In genomic region chr7:48790117-48790516, GRCm38 (mm10) we compare ENCODE assay signal across 11 mouse cellular contexts. TPM values are rescaled to one million over a fixed set of nuclear protein-coding genes. Genes with fewer than 3 reads are reported as not detected.
DNase-seq lines count a peak whose midpoint lies in the region; ATAC-seq and TF ChIP-seq lines count a peak whose summit lies in the region.
"Had no signal": no experiment of that assay in that cellular context is flagged by ENCODE, and none has a peak within 500 bp of the region (broad histone marks: within the 10 kb centered on the region; RNA-seq: fewer than 3 reads in every experiment).

No protein-coding gene starts in this region.

- peaks cover 19% of the 10 kb centered on the region for H3K4me1 ChIP-seq in heart, embryonic 15.5 days (replicated peaks)
- peaks cover 13 to 16% of the 10 kb centered on the region in 2 experiments for H3K4me1 ChIP-seq in MEL (ENCODE audit: control insufficient read depth in 1 of 2, insufficient read depth in 2 of 2, low read length in 2 of 2)
- peaks cover 19% of the 10 kb centered on the region for H3K4me1 ChIP-seq in hindbrain, embryonic 14.5 days (replicated peaks; ENCODE audit: control insufficient read depth, insufficient read depth, low read length)
- H3K4me1 ChIP-seq in midbrain, embryonic 16.5 days (ENCODE audit: control insufficient read depth, insufficient read depth, low read length): peaks cover 19% of the 10 kb centered on the region

- TF ChIP-seq POLR2A in MEL (IDR thresholded peaks at IDR 0.05; ENCODE audit: control insufficient read depth in 1 of 2, insufficient read depth in 1 of 2, low read depth in 1 of 2, low read length in 2 of 2, poor library complexity in 1 of 2): no peak

- H3K36me3 ChIP-seq in heart, embryonic 15.5 days: no peaks in the 10 kb centered on the region; the same call in 1 of the 2 replicates
- peaks cover 7 to 29% of the 10 kb centered on the region in 2 experiments for H3K36me3 ChIP-seq in MEL (ENCODE audit: control insufficient read depth in 1 of 2, insufficient read depth in 2 of 2, low read length in 2 of 2)
- no peaks in the 10 kb centered on the region; the same call in 1 of the 2 replicates for H3K36me3 ChIP-seq in hindbrain, embryonic 14.5 days (replicated peaks; ENCODE audit: control insufficient read depth, insufficient read depth)
- H3K36me3 ChIP-seq in midbrain, embryonic 16.5 days (ENCODE audit: control insufficient read depth, insufficient read depth, low read length): no peaks in the 10 kb centered on the region

- ATAC-seq in heart, embryonic 15.5 days (replicated peaks; ENCODE audit: insufficient number of reproducible peaks, insufficient read depth, low FRiP score, low read depth): no peak
- no peak for ATAC-seq in hindbrain, embryonic 14.5 days (ENCODE audit: low FRiP score)
- ATAC-seq in midbrain, embryonic 16.5 days: no peak

- H3K9me3 ChIP-seq in heart, embryonic 15.5 days (replicated peaks): no peaks in the 10 kb centered on the region
- H3K9me3 ChIP-seq in MEL (replicated peaks; ENCODE audit: insufficient read depth, low read length): no peaks in the 10 kb centered on the region
- H3K9me3 ChIP-seq in hindbrain, embryonic 14.5 days (ENCODE audit: control insufficient read depth, low read length): no peaks in the 10 kb centered on the region
- H3K9me3 ChIP-seq in midbrain, embryonic 16.5 days (replicated peaks; ENCODE audit: control insufficient read depth, low read length, poor library complexity, severe bottlenecking): no peaks in the 10 kb centered on the region

- no peak for DNase-seq in heart, adult 18-20 months
- peak; percentile 81 for DNase-seq in MEL (ENCODE audit: low read depth, low spot score)
- DNase-seq in hindbrain, embryonic 14.5 days (ENCODE audit: low spot score): no peak
- DNase-seq in adrenal gland, adult 8-10 months: no peak
- DNase-seq in urinary bladder, postnatal 36 days (ENCODE audit: low spot score in 2 of 2): no peak
- DNase-seq in spleen, postnatal 10 days (ENCODE audit: low spot score in 2 of 2): no peak
- DNase-seq: cerebellum, adult 2 months; heart, postnatal 36 days; thymus, adult 2 months had no signal

- H3K4me2 ChIP-seq in heart, embryonic 15.5 days: peak overlapping the region; percentile 45
- peak overlapping the region; percentile 52 for H3K4me2 ChIP-seq in hindbrain, embryonic 14.5 days (replicated peaks)
- peak overlapping the region; percentile 92 for H3K4me2 ChIP-seq in midbrain, embryonic 16.5 days (ENCODE audit: low read length)

- H3K9ac ChIP-seq in heart, embryonic 15.5 days: no peak overlapping the region
- peak overlapping the region; percentile 86 for H3K9ac ChIP-seq in MEL (ENCODE audit: control insufficient read depth, low read depth, low read length, poor library complexity, severe bottlenecking)
- peak overlapping the region; percentile 78; the same call in 1 of the 2 replicates for H3K9ac ChIP-seq in hindbrain, embryonic 14.5 days
- H3K9ac ChIP-seq in midbrain, embryonic 16.5 days (ENCODE audit: low read depth, low read length): peak overlapping the region; percentile 41; the same call in 1 of the 2 replicates

- TF ChIP-seq CTCF in MEL (IDR thresholded peaks at IDR 0.05 in 2 of 3, conservative IDR thresholded peaks at IDR 0.05 in 1 of 3; ENCODE audit: control insufficient read depth in 1 of 3, insufficient read depth in 1 of 3, low read depth in 2 of 3, low read length in 3 of 3, poor library complexity in 1 of 3, severe bottlenecking in 1 of 3): no peak

- H3K4me3 ChIP-seq in heart, embryonic 15.5 days: no peak overlapping the region
- H3K4me3 ChIP-seq in MEL (ENCODE audit: control insufficient read depth in 1 of 2, insufficient read depth in 1 of 2, low read depth in 2 of 2, low read length in 2 of 2): peak overlapping the region; percentile 8 to 98
- H3K4me3 ChIP-seq in hindbrain, embryonic 14.5 days (replicated peaks; ENCODE audit: low read length): peak overlapping the region; percentile 64
- no peak overlapping the region for H3K4me3 ChIP-seq in midbrain, embryonic 16.5 days (ENCODE audit: low read depth, low read length)

- no peaks in the 10 kb centered on the region for H3K27me3 ChIP-seq in heart, embryonic 15.5 days
- no peaks in the 10 kb centered on the region for H3K27me3 ChIP-seq in MEL (ENCODE audit: control insufficient read depth in 1 of 2, insufficient read depth in 2 of 2, low read length in 2 of 2)
- no peaks in the 10 kb centered on the region for H3K27me3 ChIP-seq in hindbrain, embryonic 14.5 days (ENCODE audit: control insufficient read depth, insufficient read depth, low read length)
- no peaks in the 10 kb centered on the region for H3K27me3 ChIP-seq in midbrain, embryonic 16.5 days (ENCODE audit: control insufficient read depth, insufficient read depth, low read depth, low read length)

- 58% methylated on average over 4 of the region's 4 CpGs for WGBS in heart, embryonic 15.5 days
- WGBS in hindbrain, embryonic 14.5 days: 54% methylated on average over 4 of the region's 4 CpGs
- 63% methylated on average over 4 of the region's 4 CpGs for WGBS in midbrain, embryonic 16.5 days

- TF ChIP-seq RAD21 in MEL (IDR thresholded peaks at IDR 0.05; ENCODE audit: low read depth, low read length): no peak

- H3K79me2 ChIP-seq in MEL (ENCODE audit: control insufficient read depth, insufficient read depth, low read length, poor library complexity): peaks cover 19% of the 10 kb centered on the region

- no peak overlapping the region for H3K27ac ChIP-seq in heart, embryonic 15.5 days
- peak overlapping the region; percentile 41 for H3K27ac ChIP-seq in MEL (ENCODE audit: control insufficient read depth, low read depth, low read length)
- H3K27ac ChIP-seq in hindbrain, embryonic 14.5 days: no peak overlapping the region
- H3K27ac ChIP-seq in midbrain, embryonic 16.5 days (ENCODE audit: low read length): no peak overlapping the region

- peak; percentile 55 to 71; a peak in 3 of 4 replicates for TF ChIP-seq EP300 in MEL (IDR thresholded peaks at IDR 0.05; ENCODE audit: low read depth in 1 of 2, low read length in 2 of 2)

TF ChIP-seq in MEL, 35 proteins besides CTCF, POLR2A, EP300 and RAD21 (continues in another document):
- no peak for TF ChIP-seq MYB (IDR thresholded peaks at IDR 0.05; ENCODE audit: low read depth, low read length)
- no peak for TF ChIP-seq NELFE (IDR thresholded peaks at IDR 0.05; ENCODE audit: low read depth, low read length)
- TF ChIP-seq JUND (IDR thresholded peaks at IDR 0.05; ENCODE audit: low read depth, low read length): no peak
- no peak for TF ChIP-seq USF2 (IDR thresholded peaks at IDR 0.05; ENCODE audit: borderline replicate concordance in 1 of 2, insufficient read depth in 1 of 2, low read depth in 1 of 2, low read length in 2 of 2)
- peak; percentile 79 for TF ChIP-seq ETS1 (IDR thresholded peaks at IDR 0.05; ENCODE audit: low read depth, low read length)
- TF ChIP-seq MAX (IDR thresholded peaks at IDR 0.05; ENCODE audit: low read length): no peak
- TF ChIP-seq ELF1 (IDR thresholded peaks at IDR 0.05; ENCODE audit: low read depth, low read length): no peak
- TF ChIP-seq GATA1 (IDR thresholded peaks at IDR 0.05; ENCODE audit: low read depth, low read length): peak; percentile 80
- TF ChIP-seq POLR2AphosphoS2 (IDR thresholded peaks at IDR 0.05; ENCODE audit: low read length): no peak
- TF ChIP-seq ZNF384 (IDR thresholded peaks at IDR 0.05; ENCODE audit: low read depth, low read length): no peak
- TF ChIP-seq RCOR1 (IDR thresholded peaks at IDR 0.05; ENCODE audit: low read depth, low read length): peak; percentile 75
- peak; percentile 60 for TF ChIP-seq TCF12 (IDR thresholded peaks at IDR 0.05; ENCODE audit: low read depth, low read length)
- no peak for TF ChIP-seq TAL1 (IDR thresholded peaks at IDR 0.05; ENCODE audit: low read length)
- TF ChIP-seq NRF1 (IDR thresholded peaks at IDR 0.05; ENCODE audit: insufficient read depth, low read depth, low read length, poor library complexity, severe bottlenecking): no peak
- no peak for TF ChIP-seq ZKSCAN1 (IDR thresholded peaks at IDR 0.05; ENCODE audit: low read depth, low read length)
- TF ChIP-seq MXI1 (IDR thresholded peaks at IDR 0.05; ENCODE audit: low read depth, low read length): peak; percentile 67; the same call in 1 of the 2 replicates
- peak; percentile 93 for TF ChIP-seq SIN3A (IDR thresholded peaks at IDR 0.05; ENCODE audit: low read length)
- TF ChIP-seq E2F4 (IDR thresholded peaks at IDR 0.05; ENCODE audit: borderline replicate concordance, low read depth, low read length): no peak
- TF ChIP-seq TBP (IDR thresholded peaks at IDR 0.05; ENCODE audit: low read depth, low read length): 0 out of 2 replicates have a peak, but pooled peaks have one; percentile 39
- TF ChIP-seq CHD2 (IDR thresholded peaks at IDR 0.05; ENCODE audit: low read length): no peak
- no peak for TF ChIP-seq UBTF (IDR thresholded peaks at IDR 0.05; ENCODE audit: borderline replicate concordance, insufficient read depth, low read depth, low read length)
- TF ChIP-seq CHD1 (IDR thresholded peaks at IDR 0.05; ENCODE audit: low read depth, low read length): no peak
- no peak for TF ChIP-seq MAFK (IDR thresholded peaks at IDR 0.05; ENCODE audit: borderline replicate concordance, low read depth, low read length)

RNA-seq across cellular contexts. Expression of gene Zdhhc13, which starts 1.3 kb away (rescaled TPM):
- polyA plus RNA-seq in heart, embryonic 15.5 days (2015; fragmentation: Nextera tagmentation; extraction: Ambion mirVana): 29.0 and 31.2 TPM in 2 replicates
- 10 to 100 TPM; 11.2 to 13.8 TPM for total RNA-seq in heart, adult 18-20 months (2021)
- total RNA-seq in MEL (2012; rRNA removed): 41.2 and 46.1 TPM in 2 replicates
- 10 to 100 TPM in 1 of 2 experiments, not detected in 1; 32.8 TPM for polyA plus RNA-seq in MEL (2012; ENCODE audit: insufficient read depth in 1 of 2, insufficient read length in 2 of 2, low read depth in 1 of 2, low replicate concordance in 2 of 2, missing spikeins in 1 of 2)
- polyA plus RNA-seq in hindbrain, embryonic 14.5 days (2014; fragmentation: Nextera tagmentation; extraction: Ambion mirVana): 44.1 and 45.1 TPM in 2 replicates
- polyA plus RNA-seq in midbrain, embryonic 16.5 days (2015; fragmentation: Nextera tagmentation; extraction: Ambion mirVana): 38.8 and 40.9 TPM in 2 replicates
- 10 to 100 TPM; 10.2 to 11.6 (median 11.0) TPM for total RNA-seq in adrenal gland, adult 8-10 months (2022)

RNA-seq across cellular contexts. Expression of gene Csrp3, which starts 57.7 kb away (rescaled TPM):
- 1,541 and 1,964 TPM in 2 replicates for polyA plus RNA-seq in heart, embryonic 15.5 days (2015; fragmentation: Nextera tagmentation; extraction: Ambion mirVana)
- 1,000 to 10,000 TPM; 1,990 to 2,288 TPM for total RNA-seq in heart, adult 18-20 months (2021)
- 0.81 TPM in 1 of 2 replicates, not detected in the other for total RNA-seq in MEL (2012; rRNA removed)
- under 1 TPM in 1 of 2 experiments, not detected in 1; 0.17 TPM for polyA plus RNA-seq in MEL (2012; ENCODE audit: insufficient read depth in 1 of 2, insufficient read length in 2 of 2, low read depth in 1 of 2, low replicate concordance in 2 of 2, missing spikeins in 1 of 2)
- polyA plus RNA-seq in hindbrain, embryonic 14.5 days (2014; fragmentation: Nextera tagmentation; extraction: Ambion mirVana): not detected in 2 replicates
- polyA plus RNA-seq in midbrain, embryonic 16.5 days (2015; fragmentation: Nextera tagmentation; extraction: Ambion mirVana): 0.25 TPM in 1 of 2 replicates, not detected in the other
- total RNA-seq in adrenal gland, adult 8-10 months (2022): not detected
- polyA plus RNA-seq: cerebellum, adult 2 months had no signal

Comparison
In these comparisons a context has a peak if more than half of its experiments do, and no peak if none do; other contexts are left out.
1. H3K4me3 ChIP-seq: peak in MEL (2 of 2) and hindbrain, embryonic 14.5 days (single experiment); none in heart, embryonic 15.5 days (single experiment) and midbrain, embryonic 16.5 days (single experiment).
2. RNA of gene Csrp3, which starts 57.7 kb away (polyA plus RNA-seq): 1,541 to 1,964 TPM in heart, embryonic 15.5 days; 0.17 TPM in MEL, not detected in hindbrain, embryonic 14.5 days and 0.25 TPM in midbrain, embryonic 16.5 days; every median in the first group is over 1,000 times any median in the second.
3. Peak in every context shown above with its lines, with median percentiles within 50 percentile points of each other: H3K4me2 ChIP-seq.